Comparison of ENCODE assay signal across 20 mouse cellular contexts in the genomic region with DNA sequence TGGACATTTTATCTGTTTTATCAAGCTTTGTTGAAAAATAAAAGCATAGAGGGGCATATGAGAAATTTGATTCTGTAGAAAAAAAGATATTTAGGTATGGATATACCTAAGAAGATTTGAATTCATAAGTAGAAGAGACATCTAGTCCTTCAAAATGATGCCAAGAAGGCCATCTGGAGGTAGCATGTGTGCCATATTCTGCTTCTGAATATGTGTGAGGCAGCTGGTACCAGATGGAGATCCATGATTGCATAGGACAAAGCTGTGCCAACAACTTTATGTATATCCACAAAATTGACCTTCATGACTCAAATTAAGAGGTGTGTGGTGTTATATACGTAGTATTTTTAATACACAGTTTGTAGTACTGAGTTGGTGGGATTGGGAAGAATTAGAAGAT. TPM values are rescaled to one million over a fixed set of nuclear protein-coding genes. Genes with fewer than 3 reads are reported as not detected.
DNase-seq lines count a peak whose midpoint lies in the region; ATAC-seq and TF ChIP-seq lines count a peak whose summit lies in the region.
"Had no signal": no experiment of that assay in that cellular context is flagged by ENCODE, and none has a peak within 500 bp of the region (broad histone marks: within the 10 kb centered on the region; RNA-seq: fewer than 3 reads in every experiment).

No protein-coding gene starts in this region.

- no peaks in the 10 kb centered on the region for H3K27me3 ChIP-seq in forebrain, postnatal 0 days (ENCODE audit: insufficient read depth, low read length)
- no peaks in the 10 kb centered on the region for H3K27me3 ChIP-seq in forebrain, embryonic 16.5 days (replicated peaks; ENCODE audit: control insufficient read depth, insufficient read depth, low read length)
- no peaks in the 10 kb centered on the region for H3K27me3 ChIP-seq in liver, postnatal 0 days (ENCODE audit: insufficient read depth, low read length)
- H3K27me3 ChIP-seq: embryonic facial prominence, embryonic 15.5 days; heart, embryonic 12.5 days had no signal

- no peaks in the 10 kb centered on the region for H3K4me1 ChIP-seq in forebrain, postnatal 0 days (ENCODE audit: insufficient read depth)
- H3K4me1 ChIP-seq in forebrain, embryonic 16.5 days (replicated peaks; ENCODE audit: control insufficient read depth, insufficient read depth, low read length): no peaks in the 10 kb centered on the region
- H3K4me1 ChIP-seq in liver, postnatal 0 days (ENCODE audit: insufficient read depth): no peaks in the 10 kb centered on the region
- H3K4me1 ChIP-seq: embryonic facial prominence, embryonic 15.5 days; heart, embryonic 12.5 days; midbrain, embryonic 10.5 days had no signal

- TF ChIP-seq EP300 in liver, postnatal 0 days (IDR thresholded peaks at IDR 0.05; ENCODE audit: low read depth): no peak

- no peak overlapping the region for H3K4me2 ChIP-seq in forebrain, postnatal 0 days (ENCODE audit: low read depth)
- H3K4me2 ChIP-seq in forebrain, embryonic 16.5 days (ENCODE audit: low read length): no peak overlapping the region
- no peak overlapping the region for H3K4me2 ChIP-seq in liver, postnatal 0 days (ENCODE audit: low read depth, low read length)
- H3K4me2 ChIP-seq: embryonic facial prominence, embryonic 15.5 days; heart, embryonic 12.5 days had no signal

- no peak for ATAC-seq in forebrain, postnatal 0 days
- ATAC-seq in forebrain, embryonic 16.5 days: no peak; the same call in 1 of the 2 replicates
- ATAC-seq in liver, postnatal 0 days: no peak
- ATAC-seq: Patski had no signal

- H3K9me3 ChIP-seq in forebrain, postnatal 0 days (ENCODE audit: low read length): no peaks in the 10 kb centered on the region
- 0 out of 2 replicates have a peak, but pooled peaks cover 3% of the 10 kb centered on the region for H3K9me3 ChIP-seq in forebrain, embryonic 16.5 days (ENCODE audit: control insufficient read depth, low read length)
- no peaks in the 10 kb centered on the region for H3K9me3 ChIP-seq in liver, postnatal 0 days (ENCODE audit: low read length)
- H3K9me3 ChIP-seq: embryonic facial prominence, embryonic 15.5 days; heart, embryonic 12.5 days; midbrain, embryonic 10.5 days had no signal

- H3K4me3 ChIP-seq in forebrain, postnatal 0 days (ENCODE audit: low read depth, low read length): no peak overlapping the region
- no peak overlapping the region for H3K4me3 ChIP-seq in forebrain, embryonic 16.5 days (replicated peaks; ENCODE audit: low read length)
- no peak overlapping the region for H3K4me3 ChIP-seq in liver, postnatal 0 days (ENCODE audit: low read depth, low read length)
- H3K4me3 ChIP-seq: embryonic facial prominence, embryonic 15.5 days; heart, embryonic 12.5 days; midbrain, embryonic 10.5 days; myocyte had no signal

- H3K27ac ChIP-seq in forebrain, postnatal 0 days (ENCODE audit: low read depth, low read length): no peak overlapping the region
- no peak overlapping the region for H3K27ac ChIP-seq in forebrain, embryonic 16.5 days (ENCODE audit: low read length)
- no peak overlapping the region for H3K27ac ChIP-seq in liver, postnatal 0 days (ENCODE audit: low read depth)
- H3K27ac ChIP-seq: embryonic facial prominence, embryonic 15.5 days; midbrain, embryonic 10.5 days had no signal

- TF ChIP-seq CTCF in forebrain, postnatal 0 days (IDR thresholded peaks at IDR 0.05; ENCODE audit: low read depth): no peak
- TF ChIP-seq CTCF in liver, postnatal 0 days (IDR thresholded peaks at IDR 0.05; ENCODE audit: low read depth): no peak

- no peak overlapping the region for H3K9ac ChIP-seq in forebrain, postnatal 0 days
- H3K9ac ChIP-seq in forebrain, embryonic 16.5 days (replicated peaks; ENCODE audit: low read depth, low read length): no peak overlapping the region
- H3K9ac ChIP-seq in liver, postnatal 0 days (replicated peaks): no peak overlapping the region
- H3K9ac ChIP-seq: embryonic facial prominence, embryonic 15.5 days; heart, embryonic 12.5 days had no signal

- H3K36me3 ChIP-seq in forebrain, postnatal 0 days (ENCODE audit: insufficient read depth): no peaks in the 10 kb centered on the region
- no peaks in the 10 kb centered on the region for H3K36me3 ChIP-seq in forebrain, embryonic 16.5 days (ENCODE audit: control insufficient read depth, insufficient read depth)
- no peaks in the 10 kb centered on the region for H3K36me3 ChIP-seq in liver, postnatal 0 days (replicated peaks; ENCODE audit: insufficient read depth, low read length)
- H3K36me3 ChIP-seq: embryonic facial prominence, embryonic 15.5 days; heart, embryonic 12.5 days; midbrain, embryonic 10.5 days had no signal

- WGBS in forebrain, postnatal 0 days: 66% methylated on average over 1 of the region's 1 CpGs
- WGBS in forebrain, embryonic 16.5 days: 54% methylated on average over 1 of the region's 1 CpGs
- WGBS in liver, postnatal 0 days (ENCODE audit: insufficient replicate concordance): 53% methylated on average over 1 of the region's 1 CpGs

- DNase-seq in forebrain, postnatal 0 days: peak; percentile 58
- peak; percentile 16 to 40 for DNase-seq in right cerebral cortex, adult 2 months (ENCODE audit: low spot score in 2 of 2)
- DNase-seq in right cerebral cortex, postnatal 14 days: no peak
- peak; percentile 17 to 25 for DNase-seq in left cerebral cortex, adult 18-20 months (ENCODE audit: low spot score in 2 of 2)
- DNase-seq in telencephalon, adult 2 months (ENCODE audit: low read depth, low spot score): peak; percentile 76
- no peak for DNase-seq in adrenal gland, postnatal 10 days
- no peak for DNase-seq in liver, postnatal 0 days
- DNase-seq: B cell, adult 2 months; heart, postnatal 4 days; kidney, adult 9 months; lung, postnatal 36 days had no signal

RNA-seq across cellular contexts. Expression of gene Hcrtr2, which starts 7.4 kb away (rescaled TPM):
- 5.6 and 8.2 TPM in 2 replicates for total RNA-seq in forebrain, postnatal 0 days (2014; rRNA removed)
- polyA plus RNA-seq in forebrain, postnatal 0 days (2015; fragmentation: Nextera tagmentation; extraction: Ambion mirVana): 2.1 and 4.5 TPM in 2 replicates
- polyA plus RNA-seq in forebrain, embryonic 16.5 days (2015; fragmentation: Nextera tagmentation; extraction: Ambion mirVana): 2.9 and 5.4 TPM in 2 replicates
- 1 to 10 TPM; 2.0 to 2.6 TPM for total RNA-seq in left cerebral cortex, adult 18-20 months (2021)
- under 1 TPM; 0.42 to 0.51 TPM for total RNA-seq in adrenal gland, postnatal 10 days (2021)
- 0.11 and 0.16 TPM in 2 replicates for polyA plus RNA-seq in liver, postnatal 0 days (2015; fragmentation: Nextera tagmentation; extraction: Ambion mirVana)
- total RNA-seq: gastrocnemius, postnatal 4 days; heart, postnatal 4 days had no signal
- polyA plus RNA-seq: liver, embryonic 16.5 days; myocyte; Patski; thymus, postnatal 0 days had no signal

Comparison
In these comparisons a context has a peak if more than half of its experiments do, and no peak if none do; other contexts are left out.
1. DNase-seq: peak in forebrain, postnatal 0 days (single experiment), right cerebral cortex, adult 2 months (2 of 2), left cerebral cortex, adult 18-20 months (2 of 2) and telencephalon, adult 2 months (single experiment); none in right cerebral cortex, postnatal 14 days (single experiment), adrenal gland, postnatal 10 days (single experiment) and liver, postnatal 0 days (single experiment).